Mouse (Mus musculus): Measurements from ENCODE around the gene Ctsw. TPM values are rescaled to one million over a fixed set of nuclear protein-coding genes. Genes with fewer than 3 reads are reported as not detected.

Gene Ctsw
- total and polyA plus RNA-seq, 2 experiments: 0.37 to 1.5 TPM

DNA sequence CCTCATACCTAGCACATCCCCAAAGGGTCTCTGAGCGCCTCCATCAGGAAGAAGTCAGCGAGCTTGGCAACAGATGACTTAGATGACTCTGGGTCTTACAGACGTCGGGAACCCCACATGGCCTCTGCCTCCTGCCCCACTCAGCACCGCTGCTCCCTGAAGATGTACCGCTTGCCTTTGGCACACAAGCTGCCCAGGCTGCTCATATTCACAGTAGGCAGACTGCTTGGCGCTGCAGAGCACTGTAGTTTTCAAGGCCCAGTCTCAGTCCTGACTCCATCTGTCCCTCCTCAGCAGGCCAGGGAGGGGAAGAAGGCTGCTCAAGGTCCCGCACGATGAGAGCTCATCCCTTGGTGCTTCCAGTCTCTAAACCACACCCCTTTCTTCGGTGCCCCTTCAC is 46.0 kb downstream of the Ctsw start:
- no peak for DNase-seq (ENCODE audit: extremely low read depth, low read depth, low spot score)
- Histone ChIP-seq H3K36me3 (ENCODE audit: control insufficient read depth, insufficient read depth, low read length) (peaks cover 20% of the 10 kb centered on the region), H3K27ac (replicated peaks; ENCODE audit: insufficient read depth, low read depth, low read length) (no peak overlapping the region), H3K9ac (ENCODE audit: low read depth, low read length) (no peak overlapping the region), H3K27me3 (ENCODE audit: control insufficient read depth, insufficient read depth, low read length) (no peaks in the 10 kb centered on the region), H3K4me1 (ENCODE audit: control insufficient read depth, insufficient read depth, low read length) (peaks cover 14% of the 10 kb centered on the region), H3K4me3 (ENCODE audit: insufficient read depth, low read depth, low read length) (no peak overlapping the region), H3K79me2 (ENCODE audit: control insufficient read depth, insufficient read depth, low read length) (peaks cover 14% of the 10 kb centered on the region; the same call in 1 of the 2 replicates)
- WGBS: 90% methylated on average over 10 of the region's 10 CpGs
- no peak for TF ChIP-seq CTCF (IDR thresholded peaks at IDR 0.05; ENCODE audit: low read depth, low read length)
- no peak for TF ChIP-seq POLR2A (IDR thresholded peaks at IDR 0.05; ENCODE audit: extremely low read depth, insufficient read depth, low read length)

DNA sequence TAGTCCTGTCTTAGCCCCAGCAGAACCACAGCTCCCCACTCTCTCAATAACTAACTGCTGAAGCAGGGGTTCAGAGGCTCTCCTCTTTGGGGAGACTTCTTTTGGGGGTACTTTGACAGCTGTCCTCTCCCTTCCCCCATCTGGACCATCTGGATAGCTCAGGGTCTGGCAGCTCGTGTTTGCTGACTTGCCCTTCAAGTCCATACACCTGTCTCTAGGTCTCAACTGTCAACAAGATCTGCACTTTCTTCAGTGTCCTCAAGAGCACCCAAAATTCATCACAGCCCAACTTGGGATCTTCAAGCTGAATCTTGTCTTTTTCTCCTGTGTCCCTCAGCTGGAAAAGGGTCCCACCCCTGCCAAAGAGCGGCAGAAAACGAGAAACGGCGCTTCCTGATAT is 46.5 kb downstream of the Ctsw start:
- Histone ChIP-seq H3K9ac (ENCODE audit: low read depth, low read length) (no peak overlapping the region), H3K27ac (replicated peaks; ENCODE audit: insufficient read depth, low read depth, low read length) (no peak overlapping the region), H3K4me3 (ENCODE audit: insufficient read depth, low read depth, low read length) (no peak overlapping the region), H3K27me3 (ENCODE audit: control insufficient read depth, insufficient read depth, low read length) (no peaks in the 10 kb centered on the region), H3K36me3 (ENCODE audit: control insufficient read depth, insufficient read depth, low read length) (peaks cover 25% of the 10 kb centered on the region), H3K4me1 (ENCODE audit: control insufficient read depth, insufficient read depth, low read length) (peaks cover 14% of the 10 kb centered on the region), H3K79me2 (ENCODE audit: control insufficient read depth, insufficient read depth, low read length) (peaks cover 14% of the 10 kb centered on the region; the same call in 1 of the 2 replicates)
- no peak for TF ChIP-seq CTCF (IDR thresholded peaks at IDR 0.05; ENCODE audit: low read depth, low read length)
- no peak for TF ChIP-seq POLR2A (IDR thresholded peaks at IDR 0.05; ENCODE audit: extremely low read depth, insufficient read depth, low read length)
- DNase-seq (ENCODE audit: extremely low read depth, low read depth, low spot score): no peak
- WGBS: 85% methylated on average over 5 of the region's 5 CpGs

DNA sequence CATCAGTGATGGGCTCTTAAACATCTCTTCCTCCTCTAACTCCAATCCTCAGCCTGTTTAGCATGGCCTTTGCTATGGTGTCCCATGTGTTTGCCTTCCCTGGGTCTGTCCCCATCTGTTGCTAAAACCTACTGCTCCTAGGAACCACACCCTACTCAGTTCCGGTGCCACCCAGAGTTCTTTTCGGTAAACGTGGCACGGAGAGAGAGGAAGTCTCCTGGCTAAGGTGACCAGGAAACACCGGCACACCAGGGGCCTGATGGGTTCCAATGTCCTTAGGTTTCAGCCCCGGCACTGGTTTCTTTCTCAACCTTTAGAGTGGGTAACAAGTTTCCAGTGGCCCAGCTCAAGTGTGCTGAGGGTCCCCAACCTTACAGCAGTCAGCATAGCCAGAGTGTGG is 47.7 kb downstream of the Ctsw start:
- H3K79me2 ChIP-seq (ENCODE audit: control insufficient read depth, insufficient read depth, low read length): peaks cover 5% of the 10 kb centered on the region; the same call in 1 of the 2 replicates
- H3K27me3 ChIP-seq (ENCODE audit: control insufficient read depth, insufficient read depth, low read length): no peaks in the 10 kb centered on the region
- H3K9ac ChIP-seq (ENCODE audit: low read depth, low read length): no peak overlapping the region
- no peak for DNase-seq (ENCODE audit: extremely low read depth, low read depth, low spot score)
- no peak overlapping the region for H3K27ac ChIP-seq (replicated peaks; ENCODE audit: insufficient read depth, low read depth, low read length)
- TF ChIP-seq CTCF (IDR thresholded peaks at IDR 0.05; ENCODE audit: low read depth, low read length) (no peak), POLR2A (IDR thresholded peaks at IDR 0.05; ENCODE audit: extremely low read depth, insufficient read depth, low read length) (no peak)
- H3K4me3 ChIP-seq (ENCODE audit: insufficient read depth, low read depth, low read length): no peak overlapping the region
- WGBS: 83% methylated on average over 6 of the region's 6 CpGs
- H3K4me1 ChIP-seq (ENCODE audit: control insufficient read depth, insufficient read depth, low read length): peaks cover 4% of the 10 kb centered on the region; the same call in 1 of the 2 replicates
- peaks cover 31% of the 10 kb centered on the region for H3K36me3 ChIP-seq (ENCODE audit: control insufficient read depth, insufficient read depth, low read length)

DNA sequence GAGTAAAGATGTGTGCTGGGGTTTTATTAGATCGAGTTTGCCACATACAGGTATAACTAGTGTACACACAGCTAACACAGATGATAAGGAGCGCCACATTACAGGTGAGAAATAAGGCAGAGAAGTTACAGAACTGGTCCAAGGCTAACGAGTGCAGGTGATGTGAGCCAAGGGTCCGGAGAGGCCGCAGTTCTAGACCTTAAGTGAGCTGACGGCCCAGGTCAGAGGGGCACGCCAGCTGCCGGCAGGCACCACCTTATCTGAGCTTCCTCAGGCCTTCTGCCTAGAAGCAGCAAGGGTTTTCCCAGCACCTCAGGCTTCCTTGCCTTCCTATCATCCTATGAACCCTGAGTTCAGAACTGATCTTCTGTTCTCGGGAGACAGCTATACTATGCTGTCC is 48.7 kb downstream of the Ctsw start:
- Histone ChIP-seq H3K79me2 (ENCODE audit: control insufficient read depth, insufficient read depth, low read length) (no peaks in the 10 kb centered on the region), H3K27ac (replicated peaks; ENCODE audit: insufficient read depth, low read depth, low read length) (no peak overlapping the region), H3K36me3 (ENCODE audit: control insufficient read depth, insufficient read depth, low read length) (peaks cover 31% of the 10 kb centered on the region), H3K4me1 (ENCODE audit: control insufficient read depth, insufficient read depth, low read length) (peaks cover 8% of the 10 kb centered on the region; the same call in 1 of the 2 replicates), H3K9ac (ENCODE audit: low read depth, low read length) (no peak overlapping the region), H3K4me3 (ENCODE audit: insufficient read depth, low read depth, low read length) (no peak overlapping the region), H3K27me3 (ENCODE audit: control insufficient read depth, insufficient read depth, low read length) (no peaks in the 10 kb centered on the region)
- no peak for DNase-seq (ENCODE audit: extremely low read depth, low read depth, low spot score)
- WGBS: 93% methylated on average over 9 of the region's 9 CpGs
- TF ChIP-seq CTCF (IDR thresholded peaks at IDR 0.05; ENCODE audit: low read depth, low read length): no peak
- TF ChIP-seq POLR2A (IDR thresholded peaks at IDR 0.05; ENCODE audit: extremely low read depth, insufficient read depth, low read length): no peak

DNA sequence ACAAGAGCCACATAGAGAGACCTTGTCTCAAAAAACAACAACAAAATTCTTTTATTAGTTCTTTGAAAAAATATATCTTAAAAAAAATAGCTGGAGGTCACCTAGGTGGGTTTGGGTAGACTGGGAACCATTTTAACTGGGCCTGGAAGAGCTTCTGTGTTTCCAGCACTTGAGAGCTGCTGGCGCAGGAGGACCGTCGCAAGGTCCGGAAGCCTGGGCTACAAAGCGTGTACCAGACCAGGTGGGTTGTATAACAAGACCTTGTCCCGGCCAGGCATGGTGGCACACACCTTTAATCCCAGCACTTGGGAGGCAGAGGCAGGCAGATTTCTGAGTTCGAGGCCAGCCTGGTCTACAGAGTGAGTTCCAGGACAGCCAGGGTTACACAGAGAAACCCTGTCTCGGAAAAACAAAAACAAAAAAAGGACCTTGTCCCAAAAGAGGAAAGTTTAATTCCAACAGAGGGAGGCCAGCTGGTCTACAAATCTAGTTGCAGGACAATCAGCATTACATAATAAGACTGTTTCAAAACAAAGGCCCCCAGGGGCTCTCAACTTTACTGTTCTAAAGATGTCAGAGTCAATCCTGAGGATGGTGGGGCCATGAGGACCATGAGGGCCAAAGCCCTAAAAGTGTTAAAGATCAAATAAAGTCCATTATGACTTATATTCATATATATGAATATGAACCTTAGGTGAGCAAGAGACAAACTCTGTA is 49.4 kb downstream of the Ctsw start:
- H3K9ac ChIP-seq (ENCODE audit: low read depth, low read length): no peak overlapping the region
- H3K27me3 ChIP-seq (ENCODE audit: control insufficient read depth, insufficient read depth, low read length): no peaks in the 10 kb centered on the region
- TF ChIP-seq CTCF (IDR thresholded peaks at IDR 0.05; ENCODE audit: low read depth, low read length) (no peak), POLR2A (IDR thresholded peaks at IDR 0.05; ENCODE audit: extremely low read depth, insufficient read depth, low read length) (no peak)
- DNase-seq (ENCODE audit: extremely low read depth, low read depth, low spot score): no peak
- WGBS: 94% methylated on average over 8 of the region's 8 CpGs
- H3K27ac ChIP-seq (replicated peaks; ENCODE audit: insufficient read depth, low read depth, low read length): no peak overlapping the region
- H3K4me3 ChIP-seq (ENCODE audit: insufficient read depth, low read depth, low read length): no peak overlapping the region
- peaks cover 8% of the 10 kb centered on the region; the same call in 1 of the 2 replicates for H3K4me1 ChIP-seq (ENCODE audit: control insufficient read depth, insufficient read depth, low read length)
- H3K79me2 ChIP-seq (ENCODE audit: control insufficient read depth, insufficient read depth, low read length): no peaks in the 10 kb centered on the region
- H3K36me3 ChIP-seq (ENCODE audit: control insufficient read depth, insufficient read depth, low read length): peaks cover 31% of the 10 kb centered on the region

Other genes with a start within 250 kb of the Ctsw start
- 1.1 and 3.3 TPM in 2 replicates for gene Pacs1, start 195.4 kb downstream of the Ctsw start, total RNA-seq (2014; rRNA removed)
- gene Pacs1, start 195.4 kb downstream of the Ctsw start, polyA plus RNA-seq (2012; rRNA removed): 2.4 and 3.0 TPM in 2 replicates
- gene Sf3b2, start 173.1 kb downstream of the Ctsw start, total RNA-seq (2014; rRNA removed): 58.1 and 60.0 TPM in 2 replicates
- gene Sf3b2, start 173.1 kb downstream of the Ctsw start, polyA plus RNA-seq (2012; rRNA removed): 60.8 and 61.4 TPM in 2 replicates
- gene Gal3st3, start 170.2 kb downstream of the Ctsw start, total RNA-seq (2014; rRNA removed): not detected in 2 replicates
- not detected in 2 replicates for gene Gal3st3, start 170.2 kb downstream of the Ctsw start, polyA plus RNA-seq (2012; rRNA removed)
- not detected in 2 replicates for gene Catsper1, start 132.8 kb downstream of the Ctsw start, total RNA-seq (2014; rRNA removed)
- gene Catsper1, start 132.8 kb downstream of the Ctsw start, polyA plus RNA-seq (2012; rRNA removed): 0.05 TPM in 1 of 2 replicates, not detected in the other
- not detected in 2 replicates for gene Cst6, start 118.9 kb downstream of the Ctsw start, total RNA-seq (2014; rRNA removed)
- gene Cst6, start 118.9 kb downstream of the Ctsw start, polyA plus RNA-seq (2012; rRNA removed): not detected in 2 replicates
- gene Eif1ad, start 101.8 kb downstream of the Ctsw start, total RNA-seq (2014; rRNA removed): 12.7 and 14.0 TPM in 2 replicates
- gene Eif1ad, start 101.8 kb downstream of the Ctsw start, polyA plus RNA-seq (2012; rRNA removed): 23.9 and 25.9 TPM in 2 replicates
- gene Banf1, start 101.3 kb downstream of the Ctsw start, total RNA-seq (2014; rRNA removed): 20.2 and 21.5 TPM in 2 replicates
- gene Banf1, start 101.3 kb downstream of the Ctsw start, polyA plus RNA-seq (2012; rRNA removed): 68.5 and 71.2 TPM in 2 replicates
- gene Sart1, start 79.8 kb downstream of the Ctsw start, total RNA-seq (2014; rRNA removed): 17.5 and 23.2 TPM in 2 replicates
- gene Sart1, start 79.8 kb downstream of the Ctsw start, polyA plus RNA-seq (2012; rRNA removed): 8.3 TPM in 2 replicates
- gene Tsga10ip, start 66.0 kb downstream of the Ctsw start, total RNA-seq (2014; rRNA removed): not detected in 2 replicates
- gene Tsga10ip, start 66.0 kb downstream of the Ctsw start, polyA plus RNA-seq (2012; rRNA removed): 0.41 TPM in 1 of 2 replicates, not detected in the other
- gene Drap1, start 43.5 kb downstream of the Ctsw start, total RNA-seq (2014; rRNA removed): 67.4 and 80.5 TPM in 2 replicates
- gene Drap1, start 43.5 kb downstream of the Ctsw start, polyA plus RNA-seq (2012; rRNA removed): 57.1 and 59.2 TPM in 2 replicates
- 7.8 and 11.5 TPM in 2 replicates for gene AI837181, start 43.4 kb downstream of the Ctsw start, total RNA-seq (2014; rRNA removed)
- 34.1 and 36.6 TPM in 2 replicates for gene AI837181, start 43.4 kb downstream of the Ctsw start, polyA plus RNA-seq (2012; rRNA removed)
- gene Fosl1, start 21.0 kb downstream of the Ctsw start, total RNA-seq (2014; rRNA removed): not detected in 2 replicates
- not detected in 2 replicates for gene Fosl1, start 21.0 kb downstream of the Ctsw start, polyA plus RNA-seq (2012; rRNA removed)
- 2.7 and 3.3 TPM in 2 replicates for gene Ccdc85b, start 10.6 kb downstream of the Ctsw start, total RNA-seq (2014; rRNA removed)
- 2.4 and 2.6 TPM in 2 replicates for gene Ccdc85b, start 10.6 kb downstream of the Ctsw start, polyA plus RNA-seq (2012; rRNA removed)
- gene Fibp, start 7.9 kb downstream of the Ctsw start, total RNA-seq (2014; rRNA removed): 25.8 and 32.0 TPM in 2 replicates
- 38.5 and 46.6 TPM in 2 replicates for gene Fibp, start 7.9 kb downstream of the Ctsw start, polyA plus RNA-seq (2012; rRNA removed)
- gene Efemp2, start 5.4 kb upstream of the Ctsw start, total RNA-seq (2014; rRNA removed): 4.0 and 4.3 TPM in 2 replicates
- gene Efemp2, start 5.4 kb upstream of the Ctsw start, polyA plus RNA-seq (2012; rRNA removed): 7.7 and 8.5 TPM in 2 replicates
- 8.1 and 10.9 TPM in 2 replicates for gene Mus81, start 19.9 kb upstream of the Ctsw start, total RNA-seq (2014; rRNA removed)
- gene Mus81, start 19.9 kb upstream of the Ctsw start, polyA plus RNA-seq (2012; rRNA removed): 21.2 and 22.9 TPM in 2 replicates
- 117 and 122 TPM in 2 replicates for gene Cfl1, start 21.9 kb upstream of the Ctsw start, total RNA-seq (2014; rRNA removed)
- 177 and 193 TPM in 2 replicates for gene Cfl1, start 21.9 kb upstream of the Ctsw start, polyA plus RNA-seq (2012; rRNA removed)
- gene 1700020D05Rik, start 35.3 kb upstream of the Ctsw start, total RNA-seq (2014; rRNA removed): 0.83 and 0.87 TPM in 2 replicates
- gene 1700020D05Rik, start 35.3 kb upstream of the Ctsw start, polyA plus RNA-seq (2012; rRNA removed): 0.30 and 0.59 TPM in 2 replicates
- gene Snx32, start 42.0 kb upstream of the Ctsw start, total RNA-seq (2014; rRNA removed): 1.6 and 1.8 TPM in 2 replicates
- 4.1 and 4.5 TPM in 2 replicates for gene Snx32, start 42.0 kb upstream of the Ctsw start, polyA plus RNA-seq (2012; rRNA removed)
- gene Ovol1, start 92.1 kb upstream of the Ctsw start, total RNA-seq (2014; rRNA removed): not detected in 2 replicates
- 0.12 TPM in 1 of 2 replicates, not detected in the other for gene Ovol1, start 92.1 kb upstream of the Ctsw start, polyA plus RNA-seq (2012; rRNA removed)
- 2.7 and 2.8 TPM in 2 replicates for gene Ap5b1, start 99.5 kb upstream of the Ctsw start, total RNA-seq (2014; rRNA removed)
- gene Ap5b1, start 99.5 kb upstream of the Ctsw start, polyA plus RNA-seq (2012; rRNA removed): 3.4 and 5.3 TPM in 2 replicates
- gene Rnaseh2c, start 133.4 kb upstream of the Ctsw start, total RNA-seq (2014; rRNA removed): 47.9 and 51.4 TPM in 2 replicates
- gene Rnaseh2c, start 133.4 kb upstream of the Ctsw start, polyA plus RNA-seq (2012; rRNA removed): 56.3 and 58.0 TPM in 2 replicates
- gene Kat5, start 141.7 kb upstream of the Ctsw start, total RNA-seq (2014; rRNA removed): 15.9 and 16.8 TPM in 2 replicates
- gene Kat5, start 141.7 kb upstream of the Ctsw start, polyA plus RNA-seq (2012; rRNA removed): 23.0 and 23.6 TPM in 2 replicates
- 7.6 and 13.0 TPM in 2 replicates for gene Rela, start 169.0 kb upstream of the Ctsw start, total RNA-seq (2014; rRNA removed)
- gene Rela, start 169.0 kb upstream of the Ctsw start, polyA plus RNA-seq (2012; rRNA removed): 47.6 and 65.7 TPM in 2 replicates
- gene Sipa1, start 195.2 kb upstream of the Ctsw start, total RNA-seq (2014; rRNA removed): 3.4 and 4.4 TPM in 2 replicates
- 11.8 and 17.9 TPM in 2 replicates for gene Sipa1, start 195.2 kb upstream of the Ctsw start, polyA plus RNA-seq (2012; rRNA removed)
- 10.2 and 16.4 TPM in 2 replicates for gene Map3k11, start 220.2 kb upstream of the Ctsw start, total RNA-seq (2014; rRNA removed)
- 46.2 and 53.6 TPM in 2 replicates for gene Map3k11, start 220.2 kb upstream of the Ctsw start, polyA plus RNA-seq (2012; rRNA removed)
- gene Pcnx3, start 220.4 kb upstream of the Ctsw start, total RNA-seq (2014; rRNA removed): 7.6 and 14.0 TPM in 2 replicates
- gene Pcnx3, start 220.4 kb upstream of the Ctsw start, polyA plus RNA-seq (2012; rRNA removed): 44.8 and 63.8 TPM in 2 replicates
- not detected in 2 replicates for gene Kcnk7, start 235.9 kb upstream of the Ctsw start, total RNA-seq (2014; rRNA removed)
- gene Kcnk7, start 235.9 kb upstream of the Ctsw start, polyA plus RNA-seq (2012; rRNA removed): 0.09 TPM in 1 of 2 replicates, not detected in the other